Mouse (Mus musculus) lung, postnatal 0 days (tissue): ENCODE measurements around the gene Cfb.

Experiments used
- CTCF ChIP-seq: IDR thresholded peaks from 2 replicates; pipeline ENCODE4 v1.5.1; 2016; ENCODE audit warnings: antibody characterized with exemption, mild to moderate bottlenecking
- EP300 ChIP-seq: IDR thresholded peaks from 2 replicates; pipeline ENCODE4 v1.6.1; 2016; ENCODE audit warnings: antibody characterized with exemption, mild to moderate bottlenecking, control low read depth

GRCm38 (mm10) chr17:34814818-34815370 is 47.4 kb downstream of the Cfb start:
- TF ChIP-seq CTCF = no peak
- TF ChIP-seq EP300 = no peak
